Mouse (Mus musculus) ovary, postnatal 14 days (tissue): ENCODE results near the gene Spns1.
A peak's percentile ranks its signal among the peaks of the same experiment; 100 is the strongest.
"Not testable (repeated sequence)": the region's sequence is repeated elsewhere in the genome, so short reads cannot be mapped to it uniquely, and the experiment has no call there.

Experiments used
- DNase-seq: peaks from one replicate; pipeline ENCODE4 v3.0.0; 2022; ENCODE audit warnings: low spot score

Gene Spns1

DNA sequence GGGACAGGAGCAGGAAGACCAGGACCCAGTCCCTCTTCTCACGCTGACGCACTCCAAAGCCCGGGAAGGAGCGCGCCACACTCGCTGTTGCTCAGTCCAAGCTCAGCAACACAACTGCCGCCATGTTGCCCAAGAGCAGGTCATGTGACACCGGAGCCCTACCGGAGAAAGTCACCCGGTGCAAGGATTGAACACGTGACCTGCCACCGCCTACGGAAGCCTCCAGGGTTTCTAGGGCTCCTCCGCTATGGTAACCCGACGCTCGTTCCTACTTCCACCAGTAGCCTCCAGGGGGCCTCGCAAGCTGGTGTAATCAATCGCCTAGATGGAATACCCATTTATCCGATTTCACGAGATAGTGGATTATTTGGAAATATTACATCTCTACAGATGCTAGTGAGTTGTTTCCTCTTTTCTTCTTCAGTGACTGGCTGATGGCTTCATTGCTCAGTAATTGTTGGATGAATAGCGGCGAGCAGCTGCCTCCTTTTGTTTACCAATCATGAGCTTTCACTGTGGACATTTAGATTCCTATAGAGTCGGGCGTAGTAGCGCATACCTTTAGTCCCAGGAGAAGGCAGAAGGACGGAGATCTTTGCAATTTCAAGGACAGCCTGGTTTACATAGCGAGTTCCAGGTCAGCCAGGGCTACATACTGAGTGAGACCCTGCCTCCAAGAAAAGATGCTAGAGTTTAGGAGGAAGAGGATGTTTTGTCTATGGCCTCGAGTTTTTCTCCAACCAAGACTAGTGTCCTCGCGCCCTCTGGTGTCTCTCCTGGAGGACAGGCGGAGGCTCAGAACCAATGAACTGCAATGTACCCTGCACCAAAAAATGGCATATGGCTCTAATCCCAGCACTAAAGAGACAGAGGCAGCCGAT, at the start of gene Spns1:
Gene Spns1 (minus strand): TSS at position 173 of the 881 bp plus-strand sequence.
- DNase-seq: peak; percentile 86

DNA sequence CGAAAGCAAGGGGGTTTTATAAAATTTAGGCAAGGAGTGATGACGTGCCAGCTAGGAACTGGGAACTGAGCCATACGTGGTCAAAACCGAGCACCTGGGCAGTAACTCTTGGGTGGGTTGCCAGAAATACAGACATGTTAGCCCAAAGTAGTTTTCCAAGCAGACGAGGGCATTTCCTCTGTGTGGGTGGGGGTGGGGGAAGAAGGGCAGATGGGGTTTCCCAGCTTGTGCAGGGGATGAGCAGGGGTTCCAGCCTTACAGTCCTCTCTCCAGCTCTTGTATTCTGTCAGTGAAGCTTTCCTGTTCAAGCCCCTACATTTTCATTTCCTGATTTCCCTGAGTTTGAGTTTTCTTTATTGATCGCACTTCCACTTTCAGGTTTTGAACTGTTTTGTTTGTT, 46.9 kb upstream of the Spns1 start:
- DNase-seq: no peak

DNA sequence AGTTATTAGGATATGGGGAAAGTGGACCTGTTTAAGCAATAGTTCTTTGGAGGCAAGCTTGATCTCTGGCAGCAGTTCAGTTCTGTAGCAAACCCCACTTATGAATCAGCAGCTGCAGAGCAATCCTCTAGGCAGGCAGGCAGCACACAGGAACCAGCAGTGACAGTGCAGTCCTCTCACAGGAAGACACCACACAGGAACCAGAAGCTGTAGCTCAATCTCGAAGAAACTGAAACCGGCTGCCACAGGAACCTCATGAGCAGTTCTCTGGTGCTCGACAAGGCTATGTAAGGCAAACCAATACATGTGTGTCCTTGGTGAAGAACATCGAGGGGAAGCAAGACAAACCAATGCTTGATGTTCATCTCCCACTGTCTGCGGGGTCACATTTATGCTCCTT, 44.5 kb upstream of the Spns1 start:
- no peak for DNase-seq

DNA sequence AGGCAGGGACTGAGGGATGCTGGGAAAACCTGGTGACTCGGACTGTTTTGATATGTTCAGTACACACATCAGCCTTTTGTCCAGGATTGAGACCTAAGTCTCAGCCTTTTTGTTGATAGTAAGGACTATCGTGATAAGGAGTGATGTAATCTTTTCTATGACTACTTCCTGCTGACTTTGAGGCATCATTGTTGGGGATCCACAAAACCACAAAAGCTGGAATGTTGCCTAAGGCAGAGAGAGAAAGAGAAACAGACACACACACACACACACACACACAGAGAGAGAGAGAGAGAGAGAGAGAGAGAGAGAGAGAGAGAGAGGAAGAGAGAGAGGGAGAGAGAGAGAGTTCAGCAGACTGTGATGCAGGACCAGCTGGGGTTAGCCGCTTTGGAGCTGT, 41.2 kb upstream of the Spns1 start:
- DNase-seq: no peak

DNA sequence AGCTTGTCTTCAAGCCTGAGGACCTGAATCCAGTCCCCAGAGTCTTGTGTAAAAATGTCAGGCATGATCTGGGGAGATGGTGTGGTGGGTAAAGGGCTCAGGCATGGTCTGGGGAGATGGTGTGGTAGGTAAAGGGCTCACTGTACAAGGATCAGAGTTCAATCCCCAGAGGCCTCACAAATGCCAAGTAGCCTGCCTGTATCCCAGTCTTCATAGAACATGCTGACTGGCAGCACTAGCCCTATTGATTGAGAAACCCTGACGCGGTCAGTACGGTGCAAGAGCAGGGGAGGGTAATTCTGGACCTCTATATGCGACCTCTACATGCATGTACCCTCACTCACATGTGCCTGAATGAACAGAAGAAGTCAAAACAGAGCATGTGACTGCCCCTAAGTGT, 40.4 kb upstream of the Spns1 start:
- DNase-seq: no peak

DNA sequence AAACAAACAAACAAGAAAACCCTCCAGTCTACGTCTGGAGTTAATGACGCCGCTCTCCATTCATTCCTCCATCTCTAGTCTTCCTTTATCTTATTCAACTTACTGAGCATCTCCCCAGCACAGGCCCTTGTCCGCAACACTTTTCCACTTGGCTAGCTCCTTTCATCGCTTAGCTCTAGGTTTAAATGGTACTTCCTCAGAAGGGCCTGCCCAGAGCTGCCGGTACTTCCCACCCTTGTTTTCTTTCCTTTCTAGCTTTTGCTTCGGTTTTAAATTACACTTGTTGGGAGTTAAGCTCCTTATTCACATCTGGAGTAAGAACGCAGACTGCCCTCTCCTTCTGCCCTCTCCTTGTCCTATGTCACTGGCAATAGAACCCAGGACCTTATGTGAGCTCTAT, 39.8 kb upstream of the Spns1 start:
- no peak for DNase-seq

DNA sequence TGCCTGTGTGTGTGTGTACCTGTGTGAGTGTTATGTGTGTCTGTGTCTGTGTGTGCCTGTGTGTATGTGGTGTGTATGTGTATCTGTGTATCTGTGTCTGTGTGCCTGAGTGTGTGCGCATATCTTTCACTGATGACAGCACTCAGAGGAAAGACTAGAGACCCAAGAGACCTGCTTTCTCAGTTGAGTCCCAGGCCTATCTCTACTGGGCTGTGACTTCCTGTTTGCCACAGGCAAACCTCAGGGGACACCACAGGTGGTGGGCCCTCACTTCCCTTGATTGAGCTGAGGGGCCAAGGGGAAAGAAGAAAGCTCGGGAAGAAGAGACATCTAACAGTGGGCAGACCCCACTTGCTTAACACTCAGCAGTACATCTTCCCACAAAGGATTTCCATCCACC, 39.4 kb upstream of the Spns1 start:
- no peak for DNase-seq

DNA sequence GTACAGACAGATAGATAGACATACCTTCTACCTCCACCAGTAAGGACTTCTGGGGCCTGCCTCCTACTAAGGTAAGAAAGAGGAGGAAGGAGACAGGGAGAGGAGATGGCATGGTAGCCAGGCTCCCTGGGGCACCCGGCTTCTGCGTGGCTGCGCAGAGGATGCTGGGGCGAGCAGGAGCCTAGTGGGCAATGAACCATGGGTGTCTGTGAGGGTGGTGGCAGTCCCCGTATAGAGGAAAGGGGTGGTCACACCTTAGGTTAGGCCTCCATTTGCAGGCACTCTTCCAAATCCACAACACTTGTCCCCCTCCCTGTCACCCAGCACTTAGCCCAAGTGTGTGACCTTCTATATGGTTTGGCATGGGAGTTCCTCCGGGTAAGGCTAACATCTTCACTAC, 37.5 kb upstream of the Spns1 start, which contains the start of gene Cd19:
Gene Cd19 (minus strand): TSS at position 165 of the 400 bp plus-strand sequence.
- DNase-seq: no peak

DNA sequence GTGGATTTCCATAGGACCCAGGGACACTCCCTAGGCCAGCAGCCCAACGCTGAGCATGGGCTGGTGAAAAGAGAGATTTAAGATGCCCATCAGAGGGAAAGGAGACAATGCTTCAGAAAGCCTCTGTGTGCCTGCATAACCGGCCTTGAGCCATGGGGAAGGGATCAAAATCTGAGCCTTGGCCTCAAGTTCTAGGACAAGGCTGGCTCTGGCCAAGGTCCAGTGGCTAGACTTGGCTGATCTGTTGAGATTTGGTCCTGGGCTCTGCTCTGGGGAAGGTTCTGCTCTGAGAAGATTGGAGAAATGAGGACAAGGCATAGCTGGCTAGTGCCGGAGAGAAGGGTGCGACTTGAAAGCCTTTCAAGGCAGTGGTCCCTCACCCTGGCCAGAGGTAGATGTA, 33.8 kb upstream of the Spns1 start:
- DNase-seq: no peak

DNA sequence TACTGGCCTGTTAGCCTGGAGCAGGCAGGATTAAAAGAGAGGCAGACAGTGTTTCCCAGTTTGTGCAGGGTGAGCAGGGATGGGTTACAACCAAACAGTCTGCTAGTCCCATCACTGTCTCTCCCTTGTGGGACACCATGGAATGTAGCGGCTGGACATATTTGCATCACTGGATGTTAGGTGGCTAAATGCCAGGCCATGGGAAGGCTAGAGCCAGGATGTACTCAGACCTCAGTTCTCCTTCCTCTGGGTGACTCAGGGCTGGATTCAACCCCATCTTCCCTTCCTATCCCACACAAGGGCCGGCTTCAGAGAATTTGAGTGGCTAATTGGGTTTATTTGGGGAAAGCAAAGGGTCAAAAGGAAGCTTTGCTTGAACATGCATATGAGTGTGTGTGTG, 31.4 kb upstream of the Spns1 start:
- no peak for DNase-seq

DNA sequence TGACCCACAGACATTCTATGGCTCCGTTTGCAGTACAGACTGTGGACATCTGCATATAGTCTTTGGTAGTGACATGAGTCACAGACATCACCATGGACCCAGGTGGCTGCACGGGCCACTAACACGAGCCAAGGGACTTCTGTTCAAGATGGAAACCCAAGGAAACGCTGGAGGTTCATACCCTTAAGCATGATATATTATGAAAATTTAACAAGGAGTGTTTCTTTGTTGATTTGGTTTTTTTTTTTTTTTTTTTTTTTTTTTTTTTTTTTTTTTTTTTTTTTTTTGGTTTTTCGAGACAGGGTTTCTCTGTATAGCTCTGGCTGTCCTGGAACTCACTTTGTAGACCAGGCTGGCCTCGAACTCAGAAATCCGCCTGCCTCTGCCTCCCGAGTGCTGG, 25.3 kb upstream of the Spns1 start:
- DNase-seq: not testable (repeated sequence)

DNA sequence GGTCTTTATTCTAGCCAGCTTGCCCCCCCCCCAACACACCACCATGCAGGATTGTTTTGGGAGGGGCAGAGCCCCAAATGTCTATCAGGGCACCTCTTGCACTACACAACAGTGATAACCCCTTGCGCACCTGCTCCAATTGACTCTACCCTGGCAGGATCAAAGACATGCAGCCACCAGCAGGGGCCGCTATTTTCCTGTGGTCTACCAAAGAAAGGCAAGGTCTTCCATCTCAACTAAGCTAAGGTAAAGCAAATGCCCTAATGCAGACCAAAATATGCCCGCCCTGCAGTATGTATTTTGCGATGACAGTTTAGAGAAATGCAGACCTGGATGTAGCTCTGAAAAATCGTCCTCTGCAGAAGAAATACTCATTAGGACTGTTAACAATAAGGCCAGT, 22.3 kb upstream of the Spns1 start:
- peak; percentile 67 for DNase-seq

DNA sequence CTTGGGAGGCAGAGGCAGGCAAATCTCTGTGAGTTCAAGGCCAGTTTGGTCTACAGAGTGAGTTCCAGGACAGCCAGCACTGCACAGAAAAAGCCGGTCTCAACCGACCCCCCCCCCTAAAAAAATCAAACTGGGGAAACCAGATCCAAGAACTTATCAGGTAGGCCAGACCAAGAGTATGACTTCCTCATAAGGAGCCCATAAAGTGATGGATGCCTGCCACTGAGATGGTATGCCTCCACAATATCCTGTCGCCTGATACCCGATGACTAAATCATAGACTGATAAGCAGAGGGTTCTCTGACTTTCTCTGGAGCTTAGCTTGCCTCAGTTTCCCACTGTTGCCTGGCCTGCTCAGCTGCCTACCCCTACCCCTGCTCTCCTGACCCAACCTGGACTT, 20.6 kb upstream of the Spns1 start:
- no peak for DNase-seq

DNA sequence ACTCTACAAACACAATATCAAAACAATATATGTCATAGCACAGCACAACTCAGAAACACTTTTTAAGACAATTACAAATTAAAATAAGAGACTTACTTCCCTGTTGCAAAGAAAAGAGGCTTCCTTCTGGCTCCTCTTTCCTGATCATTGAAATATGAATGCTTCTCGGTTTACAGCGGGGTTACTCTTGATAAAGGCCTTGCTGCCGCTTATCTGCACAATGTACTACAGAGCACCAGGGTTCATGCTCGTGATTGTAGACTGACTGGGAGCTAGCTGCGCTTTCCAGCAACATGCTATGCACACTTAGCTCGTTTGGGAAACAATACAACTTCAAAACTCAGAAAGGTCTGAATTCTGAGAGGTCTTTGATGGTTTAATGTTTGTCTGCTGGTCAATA, 20.0 kb upstream of the Spns1 start:
- DNase-seq: no peak

DNA sequence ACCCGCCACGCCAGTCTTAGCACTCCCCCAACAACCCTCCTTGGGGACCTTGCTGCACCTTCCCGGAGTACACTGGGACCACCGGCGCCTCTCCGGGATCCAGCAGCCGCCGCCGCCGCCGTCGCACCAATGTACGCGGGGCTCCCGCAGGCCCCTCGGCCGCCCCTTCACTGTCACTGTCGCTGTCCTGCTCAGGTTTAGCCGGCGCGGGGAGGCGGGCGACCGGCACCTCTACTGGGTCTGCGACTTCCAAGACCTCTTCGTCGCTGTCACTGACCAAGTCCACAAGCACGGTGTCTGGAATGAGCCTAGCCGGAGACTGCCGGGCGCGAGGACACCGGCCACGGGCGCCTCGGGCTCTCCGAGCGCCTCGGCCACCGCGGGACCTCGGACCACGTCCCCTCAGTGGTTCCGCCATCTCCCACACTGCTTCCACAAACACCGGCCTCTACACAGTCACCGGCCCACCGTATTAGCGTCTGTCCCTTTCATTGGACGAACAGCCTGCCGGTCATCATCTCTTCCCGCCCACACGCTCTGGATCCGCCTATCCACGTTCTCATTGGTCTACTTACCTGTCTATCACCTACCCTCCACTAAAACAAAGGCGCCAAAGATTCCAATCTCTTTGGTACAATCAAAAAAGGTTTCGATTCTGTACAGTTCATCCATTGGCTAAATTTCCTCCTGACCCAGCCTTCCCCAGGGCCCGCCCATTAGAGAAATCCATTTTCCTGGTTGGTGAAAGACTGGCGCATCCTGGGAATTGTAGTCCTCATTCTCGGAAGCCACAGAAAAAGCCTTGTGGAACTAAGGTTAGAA, 19.3 kb upstream of the Spns1 start, which contains the start of gene Nfatc2ip:
Gene Nfatc2ip (minus strand): TSS at position 440 of the 822 bp plus-strand sequence.
- DNase-seq: peak; percentile 97

DNA sequence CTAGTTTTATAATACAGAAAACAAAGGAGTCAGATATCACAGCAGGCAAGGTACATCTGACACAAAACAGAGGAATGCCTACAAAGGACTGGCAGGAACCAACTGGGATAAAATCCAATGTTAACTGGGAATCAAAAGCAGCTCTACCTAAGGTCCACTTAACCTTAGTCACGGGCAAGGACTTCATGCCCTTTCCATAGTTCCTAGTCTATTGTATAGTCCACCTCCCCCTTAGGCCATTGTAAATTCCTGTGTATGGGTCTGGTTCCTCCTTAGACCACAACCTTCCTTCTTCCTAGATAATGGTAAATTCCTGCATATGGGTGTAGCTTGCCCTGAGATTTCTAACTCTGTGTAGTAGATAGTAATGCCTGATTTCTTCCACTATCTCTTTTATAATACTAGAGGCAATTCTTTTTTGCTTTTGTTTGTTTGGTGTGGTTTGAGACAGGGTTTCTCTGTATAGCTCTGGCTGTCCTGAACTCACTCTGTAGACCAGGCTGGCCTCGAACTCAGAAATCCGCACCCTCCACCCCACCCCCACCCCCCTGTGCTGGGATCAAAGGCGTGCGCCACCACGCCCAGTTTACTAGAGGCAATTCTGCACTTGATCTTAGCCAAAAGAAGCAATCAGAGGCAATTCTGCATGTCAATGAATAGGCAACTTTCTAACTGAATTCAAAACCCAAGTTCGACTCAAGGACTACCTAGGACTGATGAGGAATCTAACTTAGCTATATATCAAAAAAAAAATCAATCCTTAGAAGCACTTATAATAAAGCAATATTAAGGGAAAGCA, 15.0 kb upstream of the Spns1 start:
- not testable (repeated sequence) for DNase-seq

DNA sequence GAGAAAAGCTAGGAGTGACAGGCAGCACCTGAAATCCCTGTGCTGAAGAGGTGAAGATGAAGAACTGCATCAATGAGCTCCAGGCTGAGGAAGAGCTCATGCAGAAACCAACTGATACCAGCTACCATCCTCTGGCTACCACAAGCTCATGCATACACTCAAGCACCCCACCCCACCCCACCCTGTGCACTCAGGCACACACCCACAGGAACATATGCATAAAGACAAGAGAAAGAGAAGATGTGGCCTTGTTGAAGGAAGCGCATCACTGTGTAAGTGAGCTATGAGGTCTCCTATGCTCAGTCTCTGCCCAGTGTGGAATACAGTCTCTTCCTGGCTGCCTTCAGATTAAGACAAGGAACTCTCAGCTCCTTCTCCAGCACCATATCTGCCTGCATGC, 10.9 kb upstream of the Spns1 start:
- no peak for DNase-seq

DNA sequence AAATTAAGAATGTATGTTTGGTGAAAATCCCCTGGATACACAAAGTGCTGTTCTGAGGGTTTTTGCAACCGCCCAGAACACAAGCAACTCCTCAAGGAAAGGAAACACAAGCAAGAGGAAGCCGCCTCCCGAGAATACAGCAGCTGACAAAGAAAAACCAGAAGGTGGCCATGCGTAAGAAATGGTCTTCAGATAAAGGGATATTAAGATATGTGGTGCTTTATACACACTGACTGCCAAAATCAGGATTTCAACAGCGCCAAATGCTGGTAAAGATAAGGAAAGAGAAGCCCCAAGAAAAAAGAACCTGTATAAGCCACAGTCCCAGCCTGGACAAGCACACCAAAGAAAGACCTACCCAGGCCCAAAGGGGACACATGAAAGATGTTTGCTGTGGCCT, 6.3 kb upstream of the Spns1 start:
- DNase-seq: no peak

DNA sequence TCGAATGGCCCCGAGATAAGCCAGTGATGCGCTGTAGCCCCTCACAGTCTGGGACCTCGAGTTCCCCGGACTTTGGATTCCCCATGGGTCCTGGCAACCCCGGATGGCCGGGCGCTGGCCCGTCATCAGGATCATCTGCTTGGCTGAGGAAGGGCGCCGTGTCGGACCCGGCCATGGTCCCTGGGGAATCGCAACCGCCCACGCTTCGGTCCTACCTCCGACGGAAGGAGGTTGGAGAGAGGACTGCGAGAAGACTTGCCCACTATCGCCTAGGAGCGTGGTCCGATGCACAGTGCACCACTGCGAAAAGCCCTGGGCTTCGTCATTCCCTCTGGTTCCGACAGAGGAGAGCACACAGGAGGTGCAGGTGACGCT, 360 bp downstream of the Spns1 start:
- DNase-seq: no peak

DNA sequence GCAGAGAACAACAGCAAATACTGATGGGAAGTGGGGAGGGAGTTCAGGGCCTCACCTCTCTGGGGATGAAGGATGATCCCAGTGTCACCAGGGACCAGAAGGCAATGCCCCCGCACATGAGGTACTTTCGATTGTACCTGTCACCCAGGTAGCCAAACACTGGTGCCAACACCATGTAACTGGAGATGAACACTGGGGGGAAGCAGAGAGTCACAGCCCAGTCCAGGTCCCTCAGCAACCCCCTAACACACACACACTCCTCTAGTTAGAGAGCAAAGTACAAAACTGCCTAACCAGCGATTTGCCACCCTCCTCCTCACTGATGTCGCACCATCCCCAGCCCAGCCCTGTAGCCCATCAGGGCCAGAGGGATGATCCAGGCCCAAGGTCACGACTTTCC, 2.2 kb downstream of the Spns1 start:
- DNase-seq: no peak

DNA sequence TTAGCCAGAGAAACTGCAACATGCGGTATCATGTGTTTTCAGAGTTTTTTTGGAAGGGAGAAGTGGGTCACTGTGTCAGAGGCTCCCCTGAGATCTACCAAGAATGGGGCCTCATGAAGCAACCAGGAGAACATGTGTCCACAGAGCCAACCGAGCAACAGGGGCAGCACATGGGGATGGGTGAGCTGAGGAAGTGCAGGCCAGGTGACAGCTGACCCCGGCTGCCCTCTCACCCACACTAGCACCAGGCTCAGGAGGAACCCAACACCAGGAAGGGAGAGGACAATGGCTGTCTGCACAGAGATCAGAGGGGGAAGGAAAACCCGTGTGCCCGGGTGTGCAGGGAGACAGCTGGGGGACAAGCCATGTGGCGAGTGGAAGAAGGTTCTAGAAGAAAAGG, 2.7 kb downstream of the Spns1 start:
- no peak for DNase-seq

DNA sequence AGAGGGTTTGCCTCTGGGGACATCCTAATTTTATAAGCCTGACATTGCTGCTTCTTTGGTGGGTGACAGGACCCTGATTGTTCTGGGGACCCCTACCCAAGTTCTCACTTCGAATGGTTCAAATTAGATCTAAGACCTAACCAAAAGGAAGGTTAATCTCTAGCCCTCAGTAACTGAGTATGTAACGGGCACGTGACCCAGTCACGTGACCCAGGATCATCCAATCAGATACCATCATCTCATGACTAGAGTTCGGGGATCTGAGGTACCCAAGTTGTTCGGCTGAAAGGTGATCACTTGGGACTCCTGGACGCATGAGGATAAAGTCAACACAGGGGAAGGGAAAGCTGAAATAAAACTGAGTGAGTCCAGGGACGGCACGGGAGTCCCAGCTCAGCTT, 4.2 kb downstream of the Spns1 start:
- no peak for DNase-seq
